Mouse (Mus musculus): ENCODE results near the gene Runx1.

Runx1 gene

DNA sequence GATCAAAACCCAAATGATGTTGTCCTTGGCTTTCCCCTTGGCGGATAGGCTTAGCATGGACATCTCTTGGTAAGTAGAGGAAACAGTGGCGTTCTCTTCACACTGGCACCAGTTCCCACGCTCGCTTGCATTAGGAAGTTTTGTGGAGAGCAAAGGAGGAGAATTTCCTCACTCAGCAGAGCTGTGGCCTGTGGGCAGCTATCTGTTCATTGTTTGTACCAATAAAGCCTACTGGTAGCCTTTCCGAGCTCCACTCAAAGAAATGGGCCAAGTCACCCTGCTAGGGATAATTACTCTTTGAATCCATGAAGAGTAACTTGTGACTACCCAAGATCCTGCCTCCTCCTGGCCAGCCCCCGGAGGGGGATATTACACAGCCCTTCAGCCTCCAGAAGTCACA, 734 bp upstream of the Runx1 start:
- no peak for DNase-seq (ENCODE audit: low spot score in 2 of 2)

DNA sequence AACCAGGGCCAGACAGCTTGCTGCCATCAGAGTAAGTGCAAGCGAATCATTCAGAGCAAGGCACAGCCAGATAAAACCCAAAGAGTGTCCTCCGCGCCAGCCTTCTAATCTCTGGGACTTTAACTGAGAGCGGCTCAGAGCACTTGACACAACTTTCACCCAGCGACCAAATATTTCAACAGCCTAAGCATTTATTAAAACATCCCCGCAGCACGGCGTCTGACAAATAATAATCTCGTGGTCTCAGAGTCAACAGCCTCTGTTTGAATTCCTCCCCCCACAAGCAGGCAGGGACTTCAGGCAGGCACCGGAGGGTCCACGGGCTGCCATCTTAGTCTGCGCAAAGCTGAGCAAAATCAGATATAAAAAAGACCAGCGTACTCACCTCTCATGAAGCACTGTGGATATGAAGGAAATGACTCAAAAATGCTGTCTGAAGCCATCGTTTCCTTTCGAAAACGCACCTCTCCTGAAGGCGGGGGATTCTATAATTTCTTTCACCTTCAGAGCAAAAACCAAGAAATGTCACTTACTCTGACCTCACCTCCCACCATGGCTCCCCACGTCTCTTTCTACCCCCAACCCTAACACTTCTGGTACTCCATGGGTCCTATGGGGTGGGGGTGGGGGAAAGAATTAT, 625 bp downstream of the Runx1 start:
- no peak for DNase-seq (ENCODE audit: low spot score in 2 of 2)

GRCm38 (mm10) chr16:92824723-92825203, 1.2 kb downstream of the Runx1 start:
- no peak for DNase-seq (ENCODE audit: low spot score in 2 of 2)

DNA sequence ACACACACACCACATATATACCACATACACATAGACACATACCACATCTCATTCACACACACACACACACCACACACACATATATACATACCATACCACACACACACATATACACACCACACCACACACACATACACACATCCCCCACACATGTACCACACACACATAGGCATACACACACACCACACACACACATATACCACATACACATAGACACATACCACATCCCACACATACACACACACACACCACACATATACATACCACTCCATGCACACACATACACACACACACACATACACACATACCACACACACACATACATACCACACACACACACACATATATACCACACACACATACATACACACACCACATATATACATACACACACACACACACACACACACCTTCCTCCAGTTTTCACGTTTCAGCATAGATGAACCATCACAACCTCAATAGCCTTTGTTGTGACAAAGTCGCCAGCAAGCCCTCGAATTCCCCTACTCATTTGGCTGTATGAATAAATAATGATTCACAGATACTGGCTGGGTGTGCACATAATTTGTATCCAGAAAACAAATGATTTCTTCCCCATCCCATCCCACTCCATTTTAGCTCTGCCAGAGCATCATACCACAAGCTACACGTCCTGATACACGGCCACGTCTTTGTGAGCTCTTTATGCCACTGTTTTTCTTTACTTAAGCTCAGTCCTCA, 1.8 kb downstream of the Runx1 start:
- no peak for DNase-seq (ENCODE audit: low spot score in 2 of 2)

DNA sequence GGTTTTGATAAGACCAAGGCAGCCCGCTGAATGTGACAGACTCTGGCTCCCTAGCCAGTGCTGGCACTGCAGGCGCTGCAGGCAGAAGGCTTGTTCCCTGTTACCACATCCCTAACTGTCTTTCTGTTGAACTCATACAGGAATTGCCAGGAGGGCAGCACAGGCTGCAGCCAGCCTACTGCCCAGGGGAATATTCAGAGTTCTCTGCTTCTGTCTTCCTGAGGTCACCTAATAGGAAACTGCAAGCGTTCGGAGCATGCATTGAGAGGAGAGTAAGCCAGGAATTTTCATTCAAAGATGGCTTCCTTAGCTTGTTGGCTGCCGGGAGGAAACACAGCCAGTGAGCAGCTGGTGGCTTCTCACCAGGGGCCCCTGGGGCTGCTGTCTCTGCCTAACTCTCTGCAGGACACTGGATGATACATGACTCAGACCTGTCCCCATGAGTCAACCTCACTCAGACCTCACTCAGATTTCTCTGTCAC, 2.5 kb downstream of the Runx1 start:
- no peak for DNase-seq (ENCODE audit: low spot score in 2 of 2)

- no peak for DNase-seq (ENCODE audit: low spot score in 2 of 2)
These were observed 3.3 kb downstream of the Runx1 start for GRCm38 (mm10) chr16:92822676-92823075.

GRCm38 (mm10) chr16:92821938-92822629, 3.9 kb downstream of the Runx1 start:
- no peak for DNase-seq (ENCODE audit: low spot score in 2 of 2)

DNA sequence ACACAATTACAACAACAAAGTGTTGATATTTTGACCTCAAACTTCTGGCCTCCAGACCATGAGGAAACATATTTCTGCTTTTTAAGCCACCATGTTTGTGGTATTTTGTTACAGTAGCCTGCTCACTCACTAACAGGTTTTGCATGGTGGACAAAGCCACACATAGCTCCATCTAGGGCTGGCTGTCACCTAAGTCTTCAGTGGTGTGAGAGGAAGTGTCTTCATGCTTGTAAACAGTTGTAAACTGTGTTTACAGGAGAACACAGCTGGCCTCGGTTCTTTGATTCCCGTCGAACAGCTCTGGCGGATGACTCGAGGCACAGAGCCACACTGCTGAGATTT, 4.4 kb downstream of the Runx1 start:
- DNase-seq (ENCODE audit: low spot score in 2 of 2), result no peak

DNA sequence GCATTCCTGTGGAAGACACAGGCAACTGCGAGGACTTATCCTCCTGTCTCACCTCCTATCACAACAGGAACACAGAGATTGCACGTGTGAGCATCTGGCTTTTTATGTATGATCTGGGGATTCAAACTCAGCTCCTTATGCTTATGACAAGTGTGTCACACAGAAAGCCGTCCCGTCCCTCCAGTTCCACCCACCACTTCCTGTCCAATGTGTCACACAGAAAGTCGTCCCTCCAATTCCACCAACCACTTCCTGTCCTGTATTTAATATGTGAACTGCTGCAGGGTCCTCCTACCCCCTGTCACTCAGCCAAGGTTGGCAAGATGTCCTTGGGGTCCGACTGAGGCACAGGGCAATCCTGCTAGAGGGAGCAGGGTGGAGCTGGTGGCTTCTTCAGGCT, 5.5 kb downstream of the Runx1 start:
- DNase-seq (ENCODE audit: low spot score in 2 of 2), result no peak

DNA sequence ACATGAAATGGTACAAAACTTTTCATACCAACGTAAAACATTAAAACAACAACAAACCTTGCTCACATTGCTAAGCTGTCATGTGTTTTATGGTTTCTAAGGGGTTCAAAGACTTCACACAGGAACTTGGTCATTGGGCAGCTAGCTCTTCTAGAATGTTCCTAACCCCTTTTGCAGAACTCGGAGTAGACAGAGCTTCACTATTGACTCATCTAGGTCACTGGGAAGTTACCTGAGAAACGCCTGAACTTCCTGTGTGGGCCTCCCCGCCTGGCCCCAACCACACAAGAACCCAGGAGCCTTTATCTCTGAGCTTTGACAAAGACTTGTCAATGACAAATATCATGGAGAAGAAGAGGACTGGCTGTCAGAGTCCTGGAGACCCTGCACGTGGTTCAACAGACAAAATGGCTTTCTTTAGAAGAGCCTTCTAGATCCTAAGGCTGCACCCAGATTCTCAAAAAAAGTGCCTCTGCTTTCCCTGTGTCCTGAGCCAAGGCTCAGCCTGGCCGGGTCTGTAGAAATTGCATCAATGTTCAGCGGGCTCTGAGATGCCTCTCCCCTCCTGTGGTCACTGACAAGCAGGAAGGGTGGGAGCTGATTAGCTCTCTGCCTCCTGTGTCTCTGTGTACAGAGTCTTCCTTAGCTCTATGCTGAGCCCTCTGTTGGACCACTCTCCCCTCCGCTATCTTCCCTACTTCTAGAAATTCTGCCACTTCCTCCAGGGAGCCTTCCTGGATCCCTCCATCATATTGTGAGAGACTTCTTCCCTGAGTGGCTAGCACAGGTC, 7.3 kb downstream of the Runx1 start:
- no peak for DNase-seq (ENCODE audit: low spot score in 2 of 2)

DNA sequence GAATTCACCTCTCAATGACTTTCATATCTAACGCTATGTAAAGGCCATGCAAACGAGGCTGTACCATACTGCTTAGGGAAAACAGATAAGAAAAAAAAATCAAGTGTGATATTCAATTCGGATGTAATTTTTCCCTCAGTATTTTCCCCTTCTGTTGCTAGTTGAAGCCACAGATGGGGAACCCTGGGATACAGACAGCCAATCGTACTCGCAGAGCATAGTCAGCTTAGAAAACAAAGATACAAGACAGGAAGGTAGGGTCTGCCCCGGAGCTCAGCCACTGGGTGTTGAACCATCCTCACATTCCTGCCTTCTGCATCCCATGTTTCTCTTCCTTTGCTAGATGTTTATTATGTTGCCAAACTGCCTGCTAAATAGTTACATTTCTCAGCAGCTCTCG, 9.9 kb downstream of the Runx1 start:
- DNase-seq (ENCODE audit: low spot score in 2 of 2), result no peak

DNA sequence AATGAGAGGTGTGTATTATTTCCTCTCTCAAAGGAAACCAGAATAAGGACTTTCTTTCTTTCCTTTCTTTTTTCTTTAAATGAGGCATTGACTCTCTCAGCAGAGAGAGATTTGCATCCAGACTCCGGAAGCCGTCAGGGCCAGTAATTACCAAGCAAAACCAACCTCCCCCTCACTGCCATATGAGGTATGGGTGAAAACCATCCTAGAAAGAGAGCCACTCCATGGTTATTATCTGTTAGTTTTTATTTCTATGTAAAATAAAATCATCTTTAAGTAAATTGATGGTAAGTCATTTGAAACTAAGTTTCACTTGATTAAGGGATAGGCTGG, 10.8 kb downstream of the Runx1 start:
- DNase-seq (ENCODE audit: low spot score in 2 of 2), result no peak

DNA sequence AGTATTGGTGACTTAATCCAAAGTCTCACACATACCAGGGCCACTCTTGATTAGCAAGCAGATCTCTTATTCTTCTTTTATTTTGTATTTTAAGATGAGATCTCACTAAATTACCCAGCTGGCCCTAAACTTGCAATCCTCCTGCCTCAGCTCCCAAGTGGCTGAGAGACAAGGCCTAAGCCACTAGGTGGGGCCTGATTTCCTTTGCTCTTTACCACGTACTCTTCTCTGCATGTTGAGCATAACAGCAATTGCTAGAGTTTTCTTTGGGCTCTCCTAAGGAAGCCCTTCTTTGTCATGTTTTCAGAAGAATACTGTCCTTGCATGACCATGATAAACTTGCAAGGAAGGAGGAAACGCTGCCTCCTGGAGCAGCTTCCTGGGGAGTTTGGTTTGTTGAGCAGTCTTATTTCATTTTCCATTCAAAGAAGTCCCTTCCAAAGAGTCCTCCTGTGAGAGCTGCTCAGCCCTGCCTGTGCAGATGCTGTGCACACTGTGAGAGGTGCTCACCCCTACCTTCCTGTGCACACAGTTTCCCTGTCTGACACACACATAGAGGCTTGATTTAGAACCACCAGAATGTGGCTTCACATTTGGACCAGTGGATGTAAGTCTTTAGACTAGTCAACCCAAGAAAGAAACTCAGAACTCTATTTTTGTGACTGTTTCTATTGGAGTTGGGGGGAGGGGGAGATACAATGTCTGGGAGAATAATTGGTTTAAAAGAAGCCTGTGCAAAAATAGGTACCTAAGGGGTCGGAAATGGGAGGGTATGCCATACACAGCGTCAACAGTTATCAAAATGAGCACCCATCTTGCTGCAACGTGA, 11.4 kb downstream of the Runx1 start:
- no peak for DNase-seq (ENCODE audit: low spot score in 2 of 2)

GRCm38 (mm10) chr16:92812405-92812804, 13.5 kb downstream of the Runx1 start:
- DNase-seq (ENCODE audit: low spot score in 2 of 2), result no peak

- no peak for DNase-seq (ENCODE audit: low spot score in 2 of 2)
These were observed 15.2 kb downstream of the Runx1 start for GRCm38 (mm10) chr16:92810568-92811240.

GRCm38 (mm10) chr16:92807772-92808171, 18.2 kb downstream of the Runx1 start:
- DNase-seq (ENCODE audit: low spot score in 2 of 2), result no peak

DNA sequence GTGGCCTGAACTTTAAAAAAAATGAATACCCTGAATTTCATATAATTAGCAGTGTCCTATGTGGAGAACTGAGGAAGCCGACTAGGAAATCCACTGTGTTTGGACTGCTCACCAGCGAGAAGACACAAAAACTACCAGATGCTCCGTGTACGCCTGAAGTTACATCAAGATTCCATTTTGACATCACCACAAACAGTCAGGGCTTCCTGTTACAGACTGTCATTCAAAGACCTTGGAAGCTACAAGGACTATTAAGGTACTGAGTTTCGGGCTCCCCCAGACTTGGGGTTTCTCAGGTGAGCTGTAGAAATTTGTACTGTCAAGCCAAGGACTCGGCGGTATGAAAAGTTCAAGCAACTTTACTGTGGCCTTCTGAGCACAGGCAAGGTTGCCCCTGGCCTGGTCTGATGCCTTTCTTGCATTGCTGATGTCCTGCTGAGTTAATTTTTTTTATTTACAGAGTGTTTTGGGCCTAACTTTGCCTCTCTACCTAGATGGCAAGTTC, 22.8 kb downstream of the Runx1 start:
- no peak for DNase-seq (ENCODE audit: low spot score in 2 of 2)

GRCm38 (mm10) chr16:92801567-92801966, 24.4 kb downstream of the Runx1 start:
- DNase-seq (ENCODE audit: low spot score in 2 of 2), result no peak

GRCm38 (mm10) chr16:92800845-92801244, 25.1 kb downstream of the Runx1 start:
- DNase-seq (ENCODE audit: low spot score in 2 of 2), result no peak

DNA sequence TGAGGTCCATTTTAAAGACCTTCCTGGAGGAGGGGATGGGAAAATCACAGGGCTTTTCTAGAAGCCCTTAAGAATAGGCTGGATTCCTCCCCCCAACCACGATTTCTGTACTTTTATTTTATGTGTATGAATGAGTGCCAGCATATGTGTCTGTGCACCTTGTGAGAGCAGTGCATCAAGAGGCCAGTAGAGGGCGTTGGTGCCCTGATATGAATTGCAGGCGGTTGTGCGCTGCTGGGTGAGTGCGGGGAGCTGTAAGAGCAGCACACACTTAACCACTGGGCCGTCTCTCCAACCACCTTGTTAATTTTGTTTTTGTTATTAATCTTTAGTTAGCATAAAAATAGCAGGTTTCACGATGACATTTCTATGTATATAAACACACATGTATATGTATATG, 26.0 kb downstream of the Runx1 start:
- DNase-seq (ENCODE audit: low spot score in 2 of 2), result no peak

DNA sequence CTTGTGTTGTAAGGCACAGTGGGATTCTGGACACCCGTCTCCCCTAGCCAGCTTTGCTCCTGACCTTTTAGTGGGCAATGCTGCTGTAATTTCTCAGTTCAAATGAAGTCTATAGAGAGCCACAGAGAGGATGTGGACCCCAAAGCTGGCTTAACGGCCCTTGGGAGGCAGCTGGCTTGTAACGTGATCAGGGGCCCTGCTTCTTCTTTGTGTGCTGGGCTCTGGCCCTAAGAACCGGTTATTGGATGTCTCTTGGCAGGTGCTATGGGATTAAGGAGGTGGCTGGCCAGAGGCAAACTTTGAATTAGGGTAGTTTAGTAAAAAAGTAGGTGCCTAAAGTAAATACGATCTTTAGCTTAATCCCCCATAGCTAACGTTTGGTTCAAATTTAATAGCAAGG, 31.8 kb downstream of the Runx1 start:
- no peak for DNase-seq (ENCODE audit: low spot score in 2 of 2)

Measured in urinary bladder, postnatal 4 days (tissue).